Mouse (Mus musculus): ENCODE data around the gene Klhl9. TPM values are rescaled to one million over a fixed set of nuclear protein-coding genes. Genes with fewer than 3 reads are reported as not detected.
"Not testable (repeated sequence)": the region's sequence is repeated elsewhere in the genome, so short reads cannot be mapped to it uniquely, and the experiment has no call there.

The Klhl9 gene
- polyA plus RNA-seq (2015; fragmentation: Nextera tagmentation; extraction: Ambion mirVana): 84.2 and 86.5 TPM in 2 replicates

- H3K4me3 ChIP-seq (replicated peaks; ENCODE audit: low read depth, low read length): peak within 1 kb of the TSS; percentile 63
- peaks cover 7% of the 10 kb centered on the region; the same call in 1 of the 2 replicates for H3K4me1 ChIP-seq (replicated peaks; ENCODE audit: insufficient read depth, low read length)
- ATAC-seq (replicated peaks; ENCODE audit: low FRiP score, low read depth) (peak; percentile 97), DNase-seq (ENCODE audit: low spot score) (peak; percentile 98)
- H3K27ac ChIP-seq: peak within 1 kb of the TSS; percentile 98
- TF ChIP-seq CTCF (IDR thresholded peaks at IDR 0.05; ENCODE audit: low read depth): no peak
- H3K4me2 ChIP-seq (ENCODE audit: low read length): peak within 1 kb of the TSS; percentile 62
- no peaks in the 10 kb centered on the region for H3K9me3 ChIP-seq (replicated peaks; ENCODE audit: low read length)
- H3K9ac ChIP-seq (ENCODE audit: low read depth, low read length): peak within 1 kb of the TSS; percentile 94
- no peaks in the 10 kb centered on the region for H3K27me3 ChIP-seq (ENCODE audit: insufficient read depth, low read length)
- WGBS: under 1% methylated on average over 81 of the region's 82 CpGs
- H3K36me3 ChIP-seq (ENCODE audit: insufficient read depth, low read length): 0 out of 2 replicates have a peak, but pooled peaks cover 4% of the 10 kb centered on the region
These were observed at the start of gene Klhl9, which contains the start of gene Gm26566 for GRCm38 (mm10) chr4:88721791-88722721. TSS of gene Klhl9 (minus strand) at chr4:88722465. TSS of gene Gm26566 (plus strand) at chr4:88721805.

GRCm38 (mm10) chr4:88763384-88764018, 41.2 kb upstream of the Klhl9 start:
- H3K27ac ChIP-seq: peak overlapping the region; percentile 54
- not testable (repeated sequence) for H3K27me3 ChIP-seq (ENCODE audit: insufficient read depth, low read length); H3K36me3 ChIP-seq (ENCODE audit: insufficient read depth, low read length); ATAC-seq (replicated peaks; ENCODE audit: low FRiP score, low read depth); H3K4me1 ChIP-seq (replicated peaks; ENCODE audit: insufficient read depth, low read length); H3K9ac ChIP-seq (ENCODE audit: low read depth, low read length); H3K4me3 ChIP-seq (replicated peaks; ENCODE audit: low read depth, low read length); H3K9me3 ChIP-seq (replicated peaks; ENCODE audit: low read length)
- H3K4me2 ChIP-seq (ENCODE audit: low read length): peak overlapping the region; percentile 25; the same call in 1 of the 2 replicates
- 2% methylated on average over 22 of the region's 42 CpGs for WGBS
- TF ChIP-seq CTCF (IDR thresholded peaks at IDR 0.05; ENCODE audit: low read depth): peak; percentile 72
- DNase-seq (ENCODE audit: low spot score): peak; percentile 90

GRCm38 (mm10) chr4:88762341-88762740, 40.1 kb upstream of the Klhl9 start:
- H3K27ac ChIP-seq; H3K4me1 ChIP-seq (replicated peaks; ENCODE audit: insufficient read depth, low read length); DNase-seq (ENCODE audit: low spot score); H3K36me3 ChIP-seq (ENCODE audit: insufficient read depth, low read length); H3K9ac ChIP-seq (ENCODE audit: low read depth, low read length); H3K27me3 ChIP-seq (ENCODE audit: insufficient read depth, low read length); ATAC-seq (replicated peaks; ENCODE audit: low FRiP score, low read depth); H3K4me3 ChIP-seq (replicated peaks; ENCODE audit: low read depth, low read length); H3K4me2 ChIP-seq (ENCODE audit: low read length); H3K9me3 ChIP-seq (replicated peaks; ENCODE audit: low read length): not testable (repeated sequence)
- 53% methylated on average over 9 of the region's 9 CpGs for WGBS

GRCm38 (mm10) chr4:88761776-88762175, 39.5 kb upstream of the Klhl9 start:
- ATAC-seq (replicated peaks; ENCODE audit: low FRiP score, low read depth); H3K4me3 ChIP-seq (replicated peaks; ENCODE audit: low read depth, low read length); H3K4me2 ChIP-seq (ENCODE audit: low read length); H3K9me3 ChIP-seq (replicated peaks; ENCODE audit: low read length); H3K36me3 ChIP-seq (ENCODE audit: insufficient read depth, low read length); H3K4me1 ChIP-seq (replicated peaks; ENCODE audit: insufficient read depth, low read length); H3K9ac ChIP-seq (ENCODE audit: low read depth, low read length); H3K27me3 ChIP-seq (ENCODE audit: insufficient read depth, low read length); H3K27ac ChIP-seq; DNase-seq (ENCODE audit: low spot score): not testable (repeated sequence)
- WGBS: 75% methylated on average over 6 of the region's 8 CpGs
- 0 out of 2 replicates have a peak, but pooled peaks have one; percentile 8 for TF ChIP-seq CTCF (IDR thresholded peaks at IDR 0.05; ENCODE audit: low read depth)

- H3K36me3 ChIP-seq (ENCODE audit: insufficient read depth, low read length); ATAC-seq (replicated peaks; ENCODE audit: low FRiP score, low read depth); H3K4me1 ChIP-seq (replicated peaks; ENCODE audit: insufficient read depth, low read length); H3K9me3 ChIP-seq (replicated peaks; ENCODE audit: low read length); H3K27me3 ChIP-seq (ENCODE audit: insufficient read depth, low read length); H3K9ac ChIP-seq (ENCODE audit: low read depth, low read length): not testable (repeated sequence)
- under 1% methylated on average over 24 of the region's 28 CpGs for WGBS
- Histone ChIP-seq H3K4me3 (replicated peaks; ENCODE audit: low read depth, low read length) (peak overlapping the region; percentile 16; the same call in 1 of the 2 replicates), H3K27ac (peak overlapping the region; percentile 73), H3K4me2 (ENCODE audit: low read length) (peak overlapping the region; percentile 34; the same call in 1 of the 2 replicates)
- peak; percentile 72 for TF ChIP-seq CTCF (IDR thresholded peaks at IDR 0.05; ENCODE audit: low read depth)
- DNase-seq (ENCODE audit: low spot score): peak; percentile 93
These were observed 38.2 kb upstream of the Klhl9 start for GRCm38 (mm10) chr4:88760431-88760830.

- 20% methylated on average over 7 of the region's 14 CpGs for WGBS
- not testable (repeated sequence) for H3K4me1 ChIP-seq (replicated peaks; ENCODE audit: insufficient read depth, low read length); DNase-seq (ENCODE audit: low spot score); H3K9me3 ChIP-seq (replicated peaks; ENCODE audit: low read length); ATAC-seq (replicated peaks; ENCODE audit: low FRiP score, low read depth); H3K27me3 ChIP-seq (ENCODE audit: insufficient read depth, low read length); H3K36me3 ChIP-seq (ENCODE audit: insufficient read depth, low read length); H3K9ac ChIP-seq (ENCODE audit: low read depth, low read length)
- Histone ChIP-seq H3K27ac (peak within 1 kb of the TSS; percentile 73), H3K4me2 (ENCODE audit: low read length) (peak within 1 kb of the TSS; percentile 34; the same call in 1 of the 2 replicates), H3K4me3 (replicated peaks; ENCODE audit: low read depth, low read length) (peak within 1 kb of the TSS; percentile 16; the same call in 1 of the 2 replicates)
These were observed 37.5 kb upstream of the Klhl9 start, which contains the start of gene Gm13283 for GRCm38 (mm10) chr4:88759610-88760268. TSS of gene Gm13283 (plus strand) at chr4:88760119.

GRCm38 (mm10) chr4:88758751-88759150, 36.5 kb upstream of the Klhl9 start:
- ATAC-seq (replicated peaks; ENCODE audit: low FRiP score, low read depth); H3K9ac ChIP-seq (ENCODE audit: low read depth, low read length); H3K9me3 ChIP-seq (replicated peaks; ENCODE audit: low read length); H3K4me2 ChIP-seq (ENCODE audit: low read length); H3K36me3 ChIP-seq (ENCODE audit: insufficient read depth, low read length); DNase-seq (ENCODE audit: low spot score); H3K4me3 ChIP-seq (replicated peaks; ENCODE audit: low read depth, low read length); H3K27me3 ChIP-seq (ENCODE audit: insufficient read depth, low read length); H3K4me1 ChIP-seq (replicated peaks; ENCODE audit: insufficient read depth, low read length); H3K27ac ChIP-seq: not testable (repeated sequence)
- WGBS: 87% methylated on average over 8 of the region's 9 CpGs
